Mouse (Mus musculus): ENCODE results near the gene Qars.

DNA sequence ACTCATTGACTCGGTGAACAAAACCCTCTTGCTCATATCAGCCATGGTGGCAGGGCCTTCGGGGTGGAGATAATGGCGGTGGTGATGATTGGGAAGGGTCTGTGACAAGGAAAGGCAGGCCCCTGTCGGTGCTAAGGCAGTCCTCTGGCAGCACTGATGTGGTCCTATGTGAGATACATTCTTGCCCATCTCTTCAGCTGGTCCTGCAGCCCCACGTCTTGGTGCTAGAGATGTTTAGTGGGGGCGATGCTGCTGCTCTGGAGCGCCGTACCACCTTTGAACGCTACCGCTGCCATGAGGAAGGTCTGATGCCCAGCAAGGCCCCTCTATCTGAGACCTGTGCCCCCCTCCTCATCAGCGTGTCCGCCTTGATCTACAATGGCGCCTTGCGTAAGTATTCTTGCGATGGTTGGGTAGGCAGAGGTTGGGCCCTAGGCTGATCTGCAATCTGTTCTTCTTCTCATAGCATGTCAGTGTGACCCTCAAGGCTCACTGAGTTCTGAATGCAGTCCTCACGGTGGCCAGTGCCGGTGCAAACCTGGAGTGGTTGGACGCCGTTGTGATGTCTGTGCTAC is 22.1 kb upstream of the Qars start:
- no peak for TF ChIP-seq CTCF (IDR thresholded peaks at IDR 0.05; ENCODE audit: low read depth)
- no peak for TF ChIP-seq EP300 (optimal IDR thresholded peaks at IDR 0.05)

Data from stomach, postnatal 0 days (tissue).